Mouse (Mus musculus) cerebellum, adult 2 months (tissue): ENCODE results near the gene Akap11.

Experiments used
- CTCF ChIP-seq: fragments of 200-500 bp; IDR thresholded peaks from 2 replicates; pipeline ENCODE4 v1.5.1; 2011; ENCODE audit warnings: low read depth, mild to moderate bottlenecking, control low read depth, low read length, moderate library complexity, borderline replicate concordance; ENCODE audit not compliant: insufficient read depth
- POLR2A ChIP-seq: fragments of 200-500 bp; IDR thresholded peaks from 2 replicates; pipeline ENCODE4 v1.6.1; 2011; ENCODE audit warnings: low read length, control low read depth, borderline replicate concordance; ENCODE audit not compliant: insufficient read depth

GRCm38 (mm10) chr14:78566431-78566830 is 29.8 kb upstream of the Akap11 start:
- TF ChIP-seq CTCF (no peak), POLR2A (no peak)
